In genomic region chr5:132163960-132164359, GRCm38 (mm10) we compare ENCODE assay signal across 22 mouse cellular contexts.
"Had no signal": no experiment of that assay in that cellular context is flagged by ENCODE, and none has a peak within 500 bp of the region (broad histone marks: within the 10 kb centered on the region; RNA-seq: fewer than 3 reads in every experiment).

No protein-coding gene starts in this region.

- H3K9ac ChIP-seq: kidney, embryonic 15.5 days; limb, embryonic 13.5 days; liver, embryonic 12.5 days; liver, embryonic 15.5 days; lung, embryonic 15.5 days; midbrain, embryonic 13.5 days; neural tube, embryonic 13.5 days had no signal

- H3K27ac ChIP-seq: kidney, embryonic 15.5 days; limb, embryonic 10.5 days; limb, embryonic 13.5 days; liver, embryonic 12.5 days; liver, embryonic 15.5 days; lung, embryonic 15.5 days; midbrain, embryonic 13.5 days; neural tube, embryonic 13.5 days had no signal

- ATAC-seq: liver, embryonic 12.5 days; midbrain, embryonic 13.5 days; midbrain, embryonic 16.5 days had no signal

- H3K36me3 ChIP-seq: kidney, embryonic 15.5 days; limb, embryonic 10.5 days; limb, embryonic 13.5 days; liver, embryonic 12.5 days; liver, embryonic 15.5 days; lung, embryonic 15.5 days; midbrain, embryonic 13.5 days; neural tube, embryonic 13.5 days had no signal

- H3K4me1 ChIP-seq: liver, embryonic 15.5 days had no signal

- H3K9me3 ChIP-seq: kidney, embryonic 15.5 days; limb, embryonic 10.5 days; limb, embryonic 13.5 days; liver, embryonic 12.5 days; liver, embryonic 15.5 days; lung, embryonic 15.5 days; midbrain, embryonic 13.5 days; neural tube, embryonic 13.5 days had no signal

- H3K4me2 ChIP-seq: kidney, embryonic 15.5 days; limb, embryonic 13.5 days; liver, embryonic 12.5 days; liver, embryonic 15.5 days; lung, embryonic 15.5 days; midbrain, embryonic 13.5 days; neural tube, embryonic 13.5 days had no signal

- DNase-seq: kidney, adult 8-10 months; kidney, postnatal 10 days; kidney, postnatal 36 days; liver; lung, adult 18-20 months; lung, postnatal 10 days; lung, postnatal 36 days; retina, postnatal 1 day; right cerebral cortex, postnatal 25 days; spleen, adult 18-20 months; thymus, adult 2 months; thymus, postnatal 25 days had no signal

- H3K4me3 ChIP-seq: kidney, embryonic 15.5 days; limb, embryonic 10.5 days; limb, embryonic 13.5 days; liver, embryonic 12.5 days; liver, embryonic 15.5 days; lung, embryonic 15.5 days; midbrain, embryonic 13.5 days; myocyte; neural tube, embryonic 13.5 days had no signal

- H3K27me3 ChIP-seq: kidney, embryonic 15.5 days; limb, embryonic 13.5 days; liver, embryonic 12.5 days; liver, embryonic 15.5 days; lung, embryonic 15.5 days; midbrain, embryonic 13.5 days; neural tube, embryonic 13.5 days had no signal
